Mouse (Mus musculus): ENCODE data around the gene Sgcb.
"Not testable (repeated sequence)": the region's sequence is repeated elsewhere in the genome, so short reads cannot be mapped to it uniquely, and the experiment has no call there.

Gene Sgcb

GRCm38 (mm10) chr5:73633141-73633540, 14.4 kb downstream of the Sgcb start:
- DNase-seq (ENCODE audit: low spot score): peak; percentile 82

- DNase-seq (ENCODE audit: low spot score): no peak
Measured at GRCm38 (mm10) chr5:73632291-73632690, 15.3 kb downstream of the Sgcb start, which contains the start of gene Lrrc66. TSS of gene Lrrc66 (minus strand) at chr5:73632526.

- DNase-seq (ENCODE audit: low spot score): no peak
Measured at GRCm38 (mm10) chr5:73631001-73631558, 16.5 kb downstream of the Sgcb start.

DNA sequence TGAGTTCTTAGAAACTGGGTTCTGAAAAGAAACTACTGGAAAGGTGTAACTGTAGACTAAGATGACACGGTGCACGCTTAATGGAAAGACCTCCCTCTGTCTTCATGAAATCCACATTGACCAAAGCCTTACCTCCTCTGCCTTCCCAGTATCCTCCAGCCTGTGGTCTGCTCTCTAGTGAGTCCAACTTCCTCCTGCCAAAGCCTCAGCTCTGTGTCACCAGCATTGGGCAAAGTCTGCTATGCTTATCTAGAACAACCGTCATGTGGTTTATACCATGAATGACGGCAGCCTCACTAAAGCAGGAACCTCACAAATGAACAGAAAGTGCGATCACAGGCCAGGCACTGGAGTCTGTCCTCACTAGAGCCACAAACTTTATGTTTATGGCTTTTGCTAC, 17.4 kb downstream of the Sgcb start:
- DNase-seq (ENCODE audit: low spot score): no peak

GRCm38 (mm10) chr5:73627991-73628390, 19.6 kb downstream of the Sgcb start:
- DNase-seq (ENCODE audit: low spot score): no peak

- DNase-seq (ENCODE audit: low spot score): no peak
Measured at GRCm38 (mm10) chr5:73627559-73627958, 20.0 kb downstream of the Sgcb start.

- DNase-seq (ENCODE audit: low spot score): no peak
Measured at GRCm38 (mm10) chr5:73626842-73627241, 20.7 kb downstream of the Sgcb start.

- DNase-seq (ENCODE audit: low spot score): no peak
Measured at GRCm38 (mm10) chr5:73625505-73625904, 22.1 kb downstream of the Sgcb start.

DNA sequence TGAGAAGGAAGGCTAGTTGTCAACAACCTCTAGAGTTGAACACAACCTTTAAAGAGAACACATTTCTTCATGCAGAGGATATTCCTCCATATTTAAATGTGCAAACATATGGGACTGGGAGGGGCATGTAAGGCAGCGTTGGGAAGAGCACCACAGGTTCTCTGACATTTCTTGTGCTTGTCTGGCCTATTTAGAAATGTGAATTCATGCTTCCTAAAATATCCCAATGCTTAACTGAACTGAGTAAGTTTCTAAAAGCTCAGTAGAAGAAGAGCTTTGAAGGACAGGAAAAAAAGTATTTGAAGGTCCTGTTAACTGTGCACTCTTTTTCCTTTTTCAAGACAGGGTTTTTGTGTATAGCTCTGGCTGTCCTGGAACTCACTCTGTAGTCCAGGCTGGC, 28.6 kb downstream of the Sgcb start:
- DNase-seq (ENCODE audit: low spot score): no peak

- DNase-seq (ENCODE audit: low spot score): no peak
Measured at GRCm38 (mm10) chr5:73615211-73615610, 32.4 kb downstream of the Sgcb start.

GRCm38 (mm10) chr5:73613296-73613695, 34.3 kb downstream of the Sgcb start:
- DNase-seq (ENCODE audit: low spot score): no peak

GRCm38 (mm10) chr5:73611071-73611470, 36.5 kb downstream of the Sgcb start:
- DNase-seq (ENCODE audit: low spot score): no peak

DNA sequence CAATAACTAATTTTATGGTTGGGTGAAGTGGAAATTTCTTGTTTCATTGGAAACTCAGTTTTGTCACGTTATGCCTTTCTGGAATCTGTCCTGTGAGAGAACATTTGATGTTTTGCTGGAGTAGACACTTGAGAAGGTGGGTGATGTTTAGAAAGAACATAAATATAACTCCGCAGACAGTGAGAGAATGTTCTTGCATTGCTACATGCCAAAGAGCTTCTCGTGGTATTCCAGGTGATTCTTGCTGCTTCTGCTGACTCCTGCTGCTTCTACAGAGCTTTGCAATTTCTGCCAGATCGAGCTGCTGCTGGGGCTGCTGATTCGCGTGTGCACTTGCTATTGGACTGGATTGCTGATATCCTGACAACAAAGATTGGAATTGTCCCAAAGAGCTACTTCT, 42.6 kb downstream of the Sgcb start:
- no peak for DNase-seq (ENCODE audit: low spot score)

DNA sequence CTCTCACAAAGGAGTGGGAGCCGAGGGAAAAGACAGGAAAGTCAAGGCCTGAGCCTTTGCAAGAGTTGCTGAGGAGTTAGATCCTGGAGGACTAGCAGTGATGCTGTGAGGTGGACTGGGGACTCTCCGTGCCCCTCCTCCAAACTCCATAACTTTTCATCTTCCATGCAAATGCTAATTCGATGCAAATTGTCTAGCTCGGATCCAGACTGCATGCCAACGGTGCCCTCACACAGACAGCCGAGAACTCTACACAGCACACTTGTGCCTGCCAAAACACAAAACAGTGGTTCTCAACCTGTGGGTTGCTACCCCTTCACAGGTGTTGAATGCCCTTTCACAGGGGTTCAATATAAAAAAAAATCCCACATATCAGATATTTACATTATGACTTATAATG, 43.0 kb downstream of the Sgcb start:
- no peak for DNase-seq (ENCODE audit: low spot score)

GRCm38 (mm10) chr5:73602865-73603264, 44.7 kb downstream of the Sgcb start:
- no peak for DNase-seq (ENCODE audit: low spot score)

GRCm38 (mm10) chr5:73601361-73601763, 46.2 kb downstream of the Sgcb start:
- DNase-seq (ENCODE audit: low spot score): no peak

DNA sequence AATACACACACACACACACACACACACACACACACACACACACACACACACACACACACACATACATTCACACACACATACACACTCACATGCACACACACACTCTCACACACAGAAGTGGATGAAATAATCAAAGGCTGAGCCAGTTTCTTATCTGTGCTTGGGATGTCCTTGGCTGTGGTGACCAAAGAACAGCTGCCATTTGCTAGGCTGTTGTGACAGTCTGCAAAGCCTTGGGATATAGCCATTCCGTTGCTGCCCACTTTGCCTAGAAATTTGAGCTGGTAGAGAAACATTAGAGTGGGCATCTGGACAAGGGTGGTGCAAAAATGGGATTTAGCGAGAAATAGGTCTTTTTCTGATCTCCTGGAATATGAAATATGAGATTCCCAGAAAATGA, 47.6 kb downstream of the Sgcb start:
- no peak for DNase-seq (ENCODE audit: low spot score)

- peak; percentile 36 for DNase-seq (ENCODE audit: low spot score)
Measured at GRCm38 (mm10) chr5:73598943-73599695, 48.5 kb downstream of the Sgcb start.

- no peak for DNase-seq (ENCODE audit: low spot score)
Measured at GRCm38 (mm10) chr5:73587119-73587518, 60.5 kb downstream of the Sgcb start.

GRCm38 (mm10) chr5:73586597-73586996, 61.0 kb downstream of the Sgcb start:
- no peak for DNase-seq (ENCODE audit: low spot score)

- no peak for DNase-seq (ENCODE audit: low spot score)
Measured at GRCm38 (mm10) chr5:73585212-73586115, 62.1 kb downstream of the Sgcb start.

DNA sequence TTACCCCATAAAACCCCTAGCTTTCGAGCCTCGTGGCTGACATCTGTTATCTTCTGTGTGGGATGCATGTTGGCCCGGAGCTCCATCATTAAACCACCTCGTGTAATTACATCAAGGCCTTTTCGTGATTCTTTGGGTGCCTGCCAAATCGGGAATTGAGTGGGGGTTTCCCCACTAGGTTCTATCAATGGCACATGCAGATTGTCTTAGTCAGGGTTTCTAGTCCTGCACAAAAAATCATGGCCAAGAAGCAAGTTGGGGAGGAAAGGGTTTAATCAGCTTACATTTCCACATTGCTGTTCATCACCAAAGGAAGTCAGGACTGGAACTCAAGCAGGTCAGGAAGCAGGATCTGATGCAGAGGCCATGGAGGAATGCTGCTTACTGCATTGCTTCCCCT, 63.6 kb downstream of the Sgcb start:
- DNase-seq (ENCODE audit: low spot score): not testable (repeated sequence)
